Mouse (Mus musculus): Measurements from ENCODE around the gene Olfr1424. TPM values are rescaled to one million over a fixed set of nuclear protein-coding genes. Genes with fewer than 3 reads are reported as not detected.

The Olfr1424 gene
- polyA plus RNA-seq, 1 experiment from 2014 or later: not detected

- WGBS: under 1% methylated on average over 49 of the region's 49 CpGs
- ATAC-seq (ENCODE audit: low read depth): peak; percentile 84
Measured at GRCm38 (mm10) chr19:12011560-12012556, 50.6 kb downstream of the Olfr1424 start.

GRCm38 (mm10) chr19:12010916-12011559 is 51.4 kb downstream of the Olfr1424 start:
- peak overlapping the region; percentile 91 for H3K27ac ChIP-seq (replicated peaks; ENCODE audit: low read depth, low read length)
- ATAC-seq (ENCODE audit: low read depth) (peak; percentile 64), DNase-seq (ENCODE audit: low spot score) (peak; percentile 96)
- WGBS: under 1% methylated on average over 26 of the region's 26 CpGs
- H3K4me2 ChIP-seq (ENCODE audit: low read depth, low read length): peak overlapping the region; percentile 63
- H3K9ac ChIP-seq (ENCODE audit: low read depth, low read length): peak overlapping the region; percentile 76
- no peaks in the 10 kb centered on the region for H3K9me3 ChIP-seq (ENCODE audit: control insufficient read depth, low read length)
- peak overlapping the region; percentile 56 for H3K4me3 ChIP-seq (ENCODE audit: low read depth, low read length)
- H3K27me3 ChIP-seq (replicated peaks; ENCODE audit: control insufficient read depth, insufficient read depth, low read length): no peaks in the 10 kb centered on the region
- peaks cover 6% of the 10 kb centered on the region for H3K4me1 ChIP-seq (ENCODE audit: control insufficient read depth, insufficient read depth, low read length)
- no peaks in the 10 kb centered on the region for H3K36me3 ChIP-seq (ENCODE audit: control insufficient read depth, insufficient read depth, low read length)

More at GRCm38 (mm10) chr19:12011560-12012556, 50.6 kb downstream of the Olfr1424 start:
- H3K36me3 ChIP-seq (ENCODE audit: control insufficient read depth, insufficient read depth, low read length): no peaks in the 10 kb centered on the region
- H3K4me3 ChIP-seq (ENCODE audit: low read depth, low read length): peak overlapping the region; percentile 56
- peak overlapping the region; percentile 63 for H3K4me2 ChIP-seq (ENCODE audit: low read depth, low read length)
- DNase-seq (ENCODE audit: low spot score): peak; percentile 95
- H3K4me1 ChIP-seq (ENCODE audit: control insufficient read depth, insufficient read depth, low read length): peaks cover 6% of the 10 kb centered on the region
- no peaks in the 10 kb centered on the region for H3K27me3 ChIP-seq (replicated peaks; ENCODE audit: control insufficient read depth, insufficient read depth, low read length)
- peak overlapping the region; percentile 76 for H3K9ac ChIP-seq (ENCODE audit: low read depth, low read length)
- H3K9me3 ChIP-seq (ENCODE audit: control insufficient read depth, low read length): no peaks in the 10 kb centered on the region
- peak overlapping the region; percentile 56 for H3K27ac ChIP-seq (replicated peaks; ENCODE audit: low read depth, low read length)

GRCm38 (mm10) chr19:12010281-12010771 is 52.2 kb downstream of the Olfr1424 start:
- H3K36me3 ChIP-seq (ENCODE audit: control insufficient read depth, insufficient read depth, low read length): no peaks in the 10 kb centered on the region
- DNase-seq (ENCODE audit: low spot score) (peak; percentile 68), ATAC-seq (ENCODE audit: low read depth) (peak; percentile 10)
- H3K9me3 ChIP-seq (ENCODE audit: control insufficient read depth, low read length): no peaks in the 10 kb centered on the region
- peak overlapping the region; percentile 56 for H3K4me3 ChIP-seq (ENCODE audit: low read depth, low read length)
- peak overlapping the region; percentile 63 for H3K4me2 ChIP-seq (ENCODE audit: low read depth, low read length)
- peak overlapping the region; percentile 91 for H3K27ac ChIP-seq (replicated peaks; ENCODE audit: low read depth, low read length)
- no peaks in the 10 kb centered on the region for H3K27me3 ChIP-seq (replicated peaks; ENCODE audit: control insufficient read depth, insufficient read depth, low read length)
- WGBS: 0% methylated on average over 23 of the region's 24 CpGs
- H3K4me1 ChIP-seq (ENCODE audit: control insufficient read depth, insufficient read depth, low read length): peaks cover 6% of the 10 kb centered on the region
- peak overlapping the region; percentile 76 for H3K9ac ChIP-seq (ENCODE audit: low read depth, low read length)

DNA sequence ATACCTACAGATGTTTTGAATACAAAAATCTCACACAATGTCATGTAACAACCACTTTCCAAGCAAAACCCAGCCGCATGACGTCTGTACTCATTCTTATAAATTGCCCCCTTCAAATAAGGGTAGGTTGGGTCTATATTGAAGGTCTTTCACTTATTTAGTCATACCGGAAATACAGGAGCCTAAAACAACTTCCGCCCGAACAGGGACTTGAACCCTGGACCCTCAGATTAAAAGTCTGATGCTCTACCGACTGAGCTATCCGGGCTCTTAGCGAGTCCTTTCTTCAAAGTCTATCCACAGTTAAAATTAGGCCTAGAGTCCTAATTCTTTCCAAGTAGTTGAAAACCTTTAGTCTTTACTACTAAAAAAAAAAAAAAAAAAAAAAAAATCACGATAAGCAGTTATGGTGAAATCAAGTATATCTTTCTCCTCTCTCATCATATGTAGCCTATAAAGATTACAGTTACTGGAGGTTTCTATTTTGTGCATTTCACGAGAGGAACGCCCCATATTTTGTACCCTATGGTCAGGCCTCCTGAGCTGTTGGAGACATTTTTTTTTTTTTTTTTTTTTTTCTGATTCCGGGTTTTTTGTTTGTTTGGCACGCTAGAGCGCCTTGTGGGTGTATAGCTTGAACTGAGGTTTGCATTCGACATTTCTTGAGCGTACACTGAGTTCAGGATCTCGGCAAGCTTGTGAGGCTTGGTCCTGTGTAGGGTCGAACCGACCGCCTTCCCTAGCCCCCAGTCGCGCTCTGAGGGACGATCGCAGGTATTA is 52.8 kb downstream of the Olfr1424 start:
- peak overlapping the region; percentile 91 for H3K27ac ChIP-seq (replicated peaks; ENCODE audit: low read depth, low read length)
- peak overlapping the region; percentile 76 for H3K9ac ChIP-seq (ENCODE audit: low read depth, low read length)
- peak overlapping the region; percentile 56 for H3K4me3 ChIP-seq (ENCODE audit: low read depth, low read length)
- peaks cover 8% of the 10 kb centered on the region for H3K4me1 ChIP-seq (ENCODE audit: control insufficient read depth, insufficient read depth, low read length)
- H3K36me3 ChIP-seq (ENCODE audit: control insufficient read depth, insufficient read depth, low read length): no peaks in the 10 kb centered on the region
- H3K27me3 ChIP-seq (replicated peaks; ENCODE audit: control insufficient read depth, insufficient read depth, low read length): no peaks in the 10 kb centered on the region
- ATAC-seq (ENCODE audit: low read depth) (peak; percentile 13), DNase-seq (ENCODE audit: low spot score) (peak; percentile 92)
- peak overlapping the region; percentile 63 for H3K4me2 ChIP-seq (ENCODE audit: low read depth, low read length)
- 1% methylated on average over 24 of the region's 24 CpGs for WGBS
- no peaks in the 10 kb centered on the region for H3K9me3 ChIP-seq (ENCODE audit: control insufficient read depth, low read length)

Other genes with a start within 250 kb of the Olfr1424 start
- 8.7 and 8.8 TPM in 2 replicates for gene Stx3, start 243.3 kb downstream of the Olfr1424 start, polyA plus RNA-seq (2014; fragmentation: Nextera tagmentation; extraction: Ambion mirVana)
- not detected in 2 replicates for gene Olfr1417, start 223.5 kb downstream of the Olfr1424 start, polyA plus RNA-seq (2014; fragmentation: Nextera tagmentation; extraction: Ambion mirVana)
- not detected in 2 replicates for gene Olfr1418, start 201.6 kb downstream of the Olfr1424 start, polyA plus RNA-seq (2014; fragmentation: Nextera tagmentation; extraction: Ambion mirVana)
- gene Olfr1419, start 187.6 kb downstream of the Olfr1424 start, polyA plus RNA-seq (2014; fragmentation: Nextera tagmentation; extraction: Ambion mirVana): not detected in 2 replicates
- gene Olfr1420, start 176.1 kb downstream of the Olfr1424 start, polyA plus RNA-seq (2014; fragmentation: Nextera tagmentation; extraction: Ambion mirVana): 0.19 and 0.22 TPM in 2 replicates
- gene Patl1, start 150.3 kb downstream of the Olfr1424 start, polyA plus RNA-seq (2014; fragmentation: Nextera tagmentation; extraction: Ambion mirVana): 18.7 and 19.4 TPM in 2 replicates
- gene Osbp, start 96.7 kb downstream of the Olfr1424 start, polyA plus RNA-seq (2014; fragmentation: Nextera tagmentation; extraction: Ambion mirVana): 9.0 and 10.1 TPM in 2 replicates
- gene Olfr1423, start 21.4 kb downstream of the Olfr1424 start, polyA plus RNA-seq (2014; fragmentation: Nextera tagmentation; extraction: Ambion mirVana): not detected in 2 replicates
- gene Olfr1425, start 15.0 kb upstream of the Olfr1424 start, polyA plus RNA-seq (2014; fragmentation: Nextera tagmentation; extraction: Ambion mirVana): not detected in 2 replicates
- gene Olfr1426, start 29.3 kb upstream of the Olfr1424 start, polyA plus RNA-seq (2014; fragmentation: Nextera tagmentation; extraction: Ambion mirVana): not detected in 2 replicates
- not detected in 2 replicates for gene Olfr1427, start 40.7 kb upstream of the Olfr1424 start, polyA plus RNA-seq (2014; fragmentation: Nextera tagmentation; extraction: Ambion mirVana)
- gene Olfr1428, start 53.2 kb upstream of the Olfr1424 start, polyA plus RNA-seq (2014; fragmentation: Nextera tagmentation; extraction: Ambion mirVana): 0.29 TPM in 1 of 2 replicates, not detected in the other
- not detected in 2 replicates for gene Olfr76, start 60.5 kb upstream of the Olfr1424 start, polyA plus RNA-seq (2014; fragmentation: Nextera tagmentation; extraction: Ambion mirVana)
- 0.14 TPM in 1 of 2 replicates, not detected in the other for gene Olfr1555-ps1, start 107.4 kb upstream of the Olfr1424 start, polyA plus RNA-seq (2014; fragmentation: Nextera tagmentation; extraction: Ambion mirVana)
- not detected in 2 replicates for gene Olfr1431, start 138.0 kb upstream of the Olfr1424 start, polyA plus RNA-seq (2014; fragmentation: Nextera tagmentation; extraction: Ambion mirVana)
- 0.19 TPM in 1 of 2 replicates, not detected in the other for gene Olfr1432, start 169.9 kb upstream of the Olfr1424 start, polyA plus RNA-seq (2014; fragmentation: Nextera tagmentation; extraction: Ambion mirVana)
- gene Olfr262, start 179.0 kb upstream of the Olfr1424 start, polyA plus RNA-seq (2014; fragmentation: Nextera tagmentation; extraction: Ambion mirVana): not detected in 2 replicates
- gene Olfr235, start 198.3 kb upstream of the Olfr1424 start, polyA plus RNA-seq (2014; fragmentation: Nextera tagmentation; extraction: Ambion mirVana): not detected in 2 replicates
- gene Olfr1434, start 217.2 kb upstream of the Olfr1424 start, polyA plus RNA-seq (2014; fragmentation: Nextera tagmentation; extraction: Ambion mirVana): 0.15 TPM in 1 of 2 replicates, not detected in the other
- not detected in 2 replicates for gene Olfr1436, start 236.4 kb upstream of the Olfr1424 start, polyA plus RNA-seq (2014; fragmentation: Nextera tagmentation; extraction: Ambion mirVana)